Comparison of ENCODE assay signal across 9 mouse cellular contexts in genomic region chr11:24286129-24287108, GRCm38 (mm10).
DNase-seq lines count a peak whose midpoint lies in the region; ATAC-seq lines count a peak whose summit lies in the region.
"Had no signal": no experiment of that assay in that cellular context is flagged by ENCODE, and none has a peak within 500 bp of the region (broad histone marks: within the 10 kb centered on the region; RNA-seq: fewer than 3 reads in every experiment).

No protein-coding gene starts in this region.

- peaks cover 26% of the 10 kb centered on the region for H3K4me1 ChIP-seq in forebrain, embryonic 16.5 days (replicated peaks; ENCODE audit: control insufficient read depth, insufficient read depth, low read length)
- H3K4me1 ChIP-seq in midbrain, embryonic 13.5 days (replicated peaks): peaks cover 53% of the 10 kb centered on the region

- H3K27me3 ChIP-seq in forebrain, embryonic 16.5 days (replicated peaks; ENCODE audit: control insufficient read depth, insufficient read depth, low read length): no peaks in the 10 kb centered on the region
- peaks cover 6% of the 10 kb centered on the region; the same call in 1 of the 2 replicates for H3K27me3 ChIP-seq in midbrain, embryonic 13.5 days

- no peaks in the 10 kb centered on the region for H3K36me3 ChIP-seq in forebrain, embryonic 16.5 days (ENCODE audit: control insufficient read depth, insufficient read depth)
- H3K36me3 ChIP-seq in midbrain, embryonic 13.5 days: no peaks in the 10 kb centered on the region

- 9% methylated on average over 18 of the region's 18 CpGs for WGBS in forebrain, embryonic 16.5 days
- WGBS in midbrain, embryonic 13.5 days: 5% methylated on average over 18 of the region's 18 CpGs

- no peaks in the 10 kb centered on the region for H3K9me3 ChIP-seq in forebrain, embryonic 16.5 days (ENCODE audit: control insufficient read depth, low read length)
- H3K9me3 ChIP-seq in midbrain, embryonic 13.5 days: no peaks in the 10 kb centered on the region

- 0 out of 2 replicates have a peak overlapping the region, but pooled peaks have one; percentile 16 for H3K9ac ChIP-seq in forebrain, embryonic 16.5 days (replicated peaks; ENCODE audit: low read depth, low read length)
- no peak overlapping the region for H3K9ac ChIP-seq in midbrain, embryonic 13.5 days (replicated peaks)

- peak; percentile 87 for DNase-seq in embryo, embryonic 10.5 days (ENCODE audit: low spot score)
- peak; percentile 39 for DNase-seq in kidney, postnatal 10 days
- DNase-seq in MN1 (ENCODE audit: low spot score): no peak
- DNase-seq in gastrocnemius, postnatal 25 days: no peak
- no peak for DNase-seq in thymus, postnatal 36 days
- DNase-seq in lung, postnatal 14 days: no peak
- DNase-seq: lung, postnatal 36 days had no signal

- peak; percentile 67 for ATAC-seq in forebrain, embryonic 16.5 days
- peak; percentile 87 for ATAC-seq in midbrain, embryonic 13.5 days

- H3K4me3 ChIP-seq in forebrain, embryonic 16.5 days (replicated peaks; ENCODE audit: low read length): no peak overlapping the region
- no peak overlapping the region for H3K4me3 ChIP-seq in midbrain, embryonic 13.5 days (replicated peaks)

- no peak overlapping the region for H3K27ac ChIP-seq in forebrain, embryonic 16.5 days (ENCODE audit: low read length)
- peak overlapping the region; percentile 74 for H3K27ac ChIP-seq in midbrain, embryonic 13.5 days

- 0 out of 2 replicates have a peak overlapping the region, but pooled peaks have one; percentile 16 for H3K4me2 ChIP-seq in forebrain, embryonic 16.5 days (ENCODE audit: low read length)
- peak overlapping the region; percentile 17 for H3K4me2 ChIP-seq in midbrain, embryonic 13.5 days (replicated peaks)

Comparison
In these comparisons a context has a peak if more than half of its experiments do, and no peak if none do; other contexts are left out.
1. DNase-seq: peak in embryo, embryonic 10.5 days (single experiment) and kidney, postnatal 10 days (single experiment); none in MN1 (single experiment), gastrocnemius, postnatal 25 days (single experiment), thymus, postnatal 36 days (0 of 2) and lung, postnatal 14 days (single experiment).